Mouse (Mus musculus): ENCODE results near the gene Plxnc1.

DNA sequence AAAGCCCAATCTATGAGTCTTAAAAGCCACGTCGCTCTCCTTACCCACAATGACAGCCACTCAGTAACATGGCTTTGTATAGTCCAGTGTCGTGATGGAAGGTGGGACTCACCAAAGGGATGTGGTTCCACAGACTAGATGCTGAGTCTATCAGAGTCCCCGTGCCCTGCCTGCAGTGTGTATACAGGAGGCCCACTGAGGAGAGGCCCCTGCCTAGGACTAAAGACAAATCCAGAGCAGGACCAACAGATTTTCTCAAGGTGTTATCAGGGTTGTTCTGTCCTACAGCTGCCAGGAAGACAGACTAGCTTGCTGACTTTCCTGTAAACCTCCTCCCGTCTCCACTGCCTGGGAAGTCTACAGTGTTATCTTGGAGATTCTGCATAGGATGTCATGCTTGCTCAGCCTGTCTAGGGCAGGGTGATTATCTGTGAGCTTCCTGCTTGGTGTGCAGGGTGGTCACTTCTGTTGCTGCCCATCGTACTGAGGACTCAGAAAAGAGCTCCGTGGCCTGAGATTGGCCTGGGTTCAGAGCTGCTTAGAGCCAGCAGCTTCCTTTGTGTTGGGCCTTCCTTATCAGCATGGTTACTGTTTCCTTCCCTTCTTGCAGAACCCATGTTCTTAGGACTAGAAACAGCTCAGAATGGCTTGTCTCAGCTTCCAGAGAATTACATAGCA is 143.8 kb downstream of the Plxnc1 start:
- no peak for TF ChIP-seq CTCF (IDR thresholded peaks at IDR 0.05; ENCODE audit: low read depth, low read length)
- no peak for TF ChIP-seq POLR2A (IDR thresholded peaks at IDR 0.05; ENCODE audit: insufficient read depth, low read length)
